Mouse (Mus musculus) MEL (cell line): ENCODE data around the gene Csmd2. TPM values are rescaled to one million over a fixed set of nuclear protein-coding genes. Genes with fewer than 3 reads are reported as not detected.
"Not testable (repeated sequence)": the region's sequence is repeated elsewhere in the genome, so short reads cannot be mapped to it uniquely, and the experiment has no call there.

Experiments used
- DNase-seq: peaks from one replicate; pipeline ENCODE4 v3.0.0; 2011; ENCODE audit warnings: low read depth, low spot score
- H3K27ac ChIP-seq: 2 replicates; pipeline ENCODE4 v1.5.1; 2012; ENCODE audit warnings: low read depth, mild to moderate bottlenecking, control low read depth, low read length, moderate library complexity; ENCODE audit not compliant: control insufficient read depth
- H3K27me3 ChIP-seq, 2 experiments: fragments of 150-350 bp in 1 of 2; sonication (generic) in 1 of 2; 2 replicates each; pipeline ENCODE4 v1.6.1; 2012; ENCODE audit warnings: low read length in 2 of 2, mild to moderate bottlenecking in 2 of 2, improper control_type of control experiment in 1 of 2, moderate library complexity in 1 of 2; ENCODE audit not compliant: insufficient read depth in 2 of 2, control insufficient read depth in 1 of 2
- H3K36me3 ChIP-seq, 2 experiments: 2 replicates each; pipeline ENCODE4 v1.6.1; 2012 to 2014; ENCODE audit warnings: low read length in 2 of 2, improper control_type of control experiment in 1 of 2, inconsistent platforms in 1 of 2, mild to moderate bottlenecking in 1 of 2; ENCODE audit not compliant: insufficient read depth in 2 of 2, control insufficient read depth in 1 of 2
- H3K4me1 ChIP-seq, 2 experiments: fragments of 150-350 bp in 1 of 2; sonication (generic) in 1 of 2; 2 replicates each; pipeline ENCODE4 v1.6.1; 2012; ENCODE audit warnings: low read length in 2 of 2, improper control_type of control experiment in 1 of 2, mild to moderate bottlenecking in 1 of 2; ENCODE audit not compliant: insufficient read depth in 2 of 2, control insufficient read depth in 1 of 2
- H3K4me3 ChIP-seq, 2 experiments: fragments of 150-350 bp in 1 of 2; sonication (generic) in 1 of 2; 2 replicates each; pipeline ENCODE4 v1.5.1; 2012; ENCODE audit warnings: low read depth in 2 of 2, low read length in 2 of 2, mild to moderate bottlenecking in 2 of 2, moderate library complexity in 2 of 2, control low read depth in 1 of 2, improper control_type of control experiment in 1 of 2; ENCODE audit not compliant: control insufficient read depth in 1 of 2, insufficient read depth in 1 of 2
- H3K79me2 ChIP-seq: 2 replicates; pipeline ENCODE4 v1.6.1; 2012; ENCODE audit warnings: mild to moderate bottlenecking, low read length, moderate library complexity; ENCODE audit not compliant: control insufficient read depth, poor library complexity, insufficient read depth
- H3K9ac ChIP-seq: 2 replicates; pipeline ENCODE4 v1.6.1; 2012; ENCODE audit warnings: low read depth, mild to moderate bottlenecking, control low read depth, low read length, moderate library complexity; ENCODE audit not compliant: control insufficient read depth, poor library complexity, severe bottlenecking
- H3K9me3 ChIP-seq: fragments of 150-350 bp; sonication (generic); replicated peaks from 2 replicates; pipeline ENCODE4 v1.6.1; 2012; ENCODE audit warnings: mild to moderate bottlenecking, low read length, improper control_type of control experiment, moderate library complexity; ENCODE audit not compliant: insufficient read depth
- CTCF ChIP-seq, 3 experiments: IDR thresholded peaks in 2 of 3; conservative IDR thresholded peaks in 1 of 3; 2 replicates each; pipeline ENCODE4 v1.5.1; 2011 to 2012; ENCODE audit warnings: low read length in 3 of 3, low read depth in 2 of 3, mild to moderate bottlenecking in 2 of 3, improper control_type of control experiment in 1 of 3, inconsistent platforms in 1 of 3, mixed read lengths in 1 of 3, moderate library complexity in 1 of 3; ENCODE audit not compliant: control insufficient read depth in 1 of 3, insufficient read depth in 1 of 3, poor library complexity in 1 of 3, severe bottlenecking in 1 of 3
- GATA1 ChIP-seq: IDR thresholded peaks from 2 replicates; pipeline ENCODE4 v1.6.1; 2011; ENCODE audit warnings: low read depth, low read length, improper control_type of control experiment
- HCFC1 ChIP-seq: IDR thresholded peaks from 2 replicates; pipeline ENCODE4 v1.6.1; 2012; ENCODE audit warnings: low read depth, mild to moderate bottlenecking, inconsistent platforms, low read length, improper control_type of control experiment, moderate library complexity
- JUND ChIP-seq: IDR thresholded peaks from 2 replicates; pipeline ENCODE4 v1.6.1; 2011; ENCODE audit warnings: low read depth, mild to moderate bottlenecking, improper control_type of control experiment, low read length
- KAT2A ChIP-seq: conservative IDR thresholded peaks from 2 replicates; pipeline ENCODE4 v1.6.1; 2012; ENCODE audit warnings: low read depth, low read length, improper control_type of control experiment, inconsistent platforms
- MEF2A ChIP-seq: IDR thresholded peaks from 2 replicates; pipeline ENCODE4 v1.6.1; 2014; ENCODE audit warnings: low read depth, mild to moderate bottlenecking, inconsistent platforms, low read length, improper control_type of control experiment; ENCODE audit not compliant: poor library complexity, insufficient replicate concordance, severe bottlenecking; ENCODE audit errors: extremely low read depth
- MYB ChIP-seq: IDR thresholded peaks from 2 replicates; pipeline ENCODE4 v1.6.1; 2011; ENCODE audit warnings: mild to moderate bottlenecking, low read depth, low read length, improper control_type of control experiment
- POLR2A ChIP-seq, 2 experiments: IDR thresholded peaks; 2 replicates each; pipeline ENCODE4 v1.6.1; 2011 to 2012; ENCODE audit warnings: low read length in 2 of 2, mild to moderate bottlenecking in 2 of 2, control low read depth in 1 of 2, improper control_type of control experiment in 1 of 2, low read depth in 1 of 2, moderate library complexity in 1 of 2; ENCODE audit not compliant: control insufficient read depth in 1 of 2, insufficient read depth in 1 of 2, poor library complexity in 1 of 2
- RAD21 ChIP-seq: IDR thresholded peaks from 2 replicates; pipeline ENCODE4 v1.6.1; 2011; ENCODE audit warnings: mild to moderate bottlenecking, low read depth, low read length, improper control_type of control experiment
- SMC3 ChIP-seq: IDR thresholded peaks from 2 replicates; pipeline ENCODE4 v1.6.1; 2011; ENCODE audit warnings: low read depth, low read length, improper control_type of control experiment
- TBP ChIP-seq: IDR thresholded peaks from 2 replicates; pipeline ENCODE4 v1.8.0; 2011; ENCODE audit warnings: low read depth, low read length, improper control_type of control experiment
- UBTF ChIP-seq: IDR thresholded peaks from 2 replicates; pipeline ENCODE4 v1.6.1; 2012; ENCODE audit warnings: low read depth, mild to moderate bottlenecking, inconsistent platforms, low read length, improper control_type of control experiment, moderate library complexity, borderline replicate concordance; ENCODE audit not compliant: insufficient read depth
- USF2 ChIP-seq, 2 experiments: IDR thresholded peaks; 2 replicates each; pipeline ENCODE4 v1.6.1; 2011 to 2012; ENCODE audit warnings: improper control_type of control experiment in 2 of 2, low read length in 2 of 2, borderline replicate concordance in 1 of 2, inconsistent platforms in 1 of 2, low read depth in 1 of 2, mild to moderate bottlenecking in 1 of 2; ENCODE audit not compliant: insufficient read depth in 1 of 2
- ZKSCAN1 ChIP-seq: IDR thresholded peaks from 2 replicates; pipeline ENCODE4 v1.6.1; 2012; ENCODE audit warnings: low read depth, mild to moderate bottlenecking, inconsistent platforms, low read length, improper control_type of control experiment, moderate library complexity
- ZMIZ1 ChIP-seq: IDR thresholded peaks from 2 replicates; pipeline ENCODE4 v1.6.1; 2012; ENCODE audit warnings: low read depth, mild to moderate bottlenecking, inconsistent platforms, low read length, improper control_type of control experiment, moderate library complexity
- polyA plus RNA-seq, 2 experiments: library from polyadenylated mRNA; stranded (reverse) in 1 of 2; unstranded in 1 of 2; fragments of >175 nt in 1 of 2; fragments of >200 nt in 1 of 2; gene quantifications; 2 replicates each; pipeline versions ENCODE4 v1.2.1 to v1.2.4; 2012; ENCODE audit warnings: low replicate concordance in 2 of 2, low read depth in 1 of 2; ENCODE audit not compliant: insufficient read length in 2 of 2, insufficient read depth in 1 of 2, missing spikeins in 1 of 2
- total RNA-seq: library from RNA; depleted of rRNA; stranded (reverse); fragments of 300-350 nt; gene quantifications from 2 replicates; pipeline ENCODE4 v1.2.3, GENCODE M21; 2012

Gene Csmd2
- total and polyA plus RNA-seq, 3 experiments = not detected

DNA sequence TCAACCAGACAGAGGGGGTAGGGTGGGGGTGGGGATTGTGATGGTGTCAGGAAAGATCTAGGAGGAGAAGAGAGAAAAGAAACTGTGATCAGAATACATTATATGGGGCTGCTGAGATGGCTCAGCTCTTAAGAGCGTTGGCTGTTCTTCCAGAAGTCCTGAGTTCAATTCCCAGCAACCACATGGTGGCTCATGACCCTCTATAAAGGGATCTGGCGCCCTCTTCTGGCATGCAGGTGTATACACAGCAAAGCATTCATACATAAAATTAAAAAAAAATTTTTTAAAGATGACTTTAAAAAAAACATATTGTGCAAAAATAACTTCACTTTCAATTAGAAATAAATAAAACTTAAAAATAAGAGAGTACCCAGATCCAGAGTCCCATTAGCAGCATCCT lies 555.7 kb downstream of the Csmd2 start:
- Histone ChIP-seq H3K4me1 (no peaks in the 10 kb centered on the region), H3K9ac (no peak overlapping the region)
- TF ChIP-seq SMC3 = 0 out of 2 replicates have a peak, but pooled peaks have one; percentile 2
- no peak for TF ChIP-seq USF2 (IDR thresholded peaks at IDR 0.05; ENCODE audit: borderline replicate concordance in 1 of 2, insufficient read depth in 1 of 2, low read depth in 1 of 2, low read length in 2 of 2)
- peak; percentile 29 for TF ChIP-seq RAD21
- TF ChIP-seq CTCF (IDR thresholded peaks at IDR 0.05 in 2 of 3, conservative IDR thresholded peaks at IDR 0.05 in 1 of 3; ENCODE audit: control insufficient read depth in 1 of 3, insufficient read depth in 1 of 3, low read depth in 2 of 3, low read length in 3 of 3, poor library complexity in 1 of 3, severe bottlenecking in 1 of 3) = peak; percentile 15 to 25 (median 16); a peak in 3 of 6 replicates
- no peak for TF ChIP-seq UBTF
- TF ChIP-seq ZKSCAN1 = no peak
- TF ChIP-seq JUND = no peak
- TF ChIP-seq KAT2A = no peak
- no peak for TF ChIP-seq HCFC1
- TF ChIP-seq GATA1 = no peak
- no peak for TF ChIP-seq ZMIZ1
- TF ChIP-seq, all 39 proteins: peak for 3
- Histone ChIP-seq H3K36me3 (no peaks in the 10 kb centered on the region), H3K79me2 (no peaks in the 10 kb centered on the region), H3K27ac (no peak overlapping the region), H3K4me3 (no peak overlapping the region), H3K27me3 (no peaks in the 10 kb centered on the region; a peak in 1 of 4 replicates), H3K9me3 (no peaks in the 10 kb centered on the region)
- DNase-seq = peak; percentile 16

DNA sequence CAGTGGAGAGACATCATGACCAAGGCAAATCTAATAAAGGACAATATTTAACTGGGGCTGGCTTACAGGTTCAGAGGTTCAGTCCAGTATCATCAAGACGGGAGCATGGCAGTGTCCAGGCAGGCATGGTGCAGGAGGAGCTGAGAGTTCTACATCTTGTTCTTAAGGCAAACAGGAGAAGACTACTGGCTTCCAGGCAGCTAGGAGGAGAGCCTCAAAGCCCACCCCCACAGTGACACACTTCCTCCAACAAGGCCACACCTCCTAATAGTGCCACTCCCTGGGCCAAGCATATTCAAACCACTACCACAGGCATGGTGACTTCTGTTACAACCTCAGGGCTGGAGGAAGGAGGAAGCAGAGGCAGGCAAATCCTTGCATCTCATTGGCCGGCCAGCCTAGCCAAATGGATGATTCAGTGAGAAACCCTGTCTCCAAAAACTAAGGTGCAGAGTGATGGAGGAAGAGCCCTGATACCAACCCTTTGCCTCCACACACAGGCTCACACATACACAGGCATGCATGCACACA lies 556.4 kb downstream of the Csmd2 start:
- H3K27me3 ChIP-seq, H3K4me3 ChIP-seq, H3K4me1 ChIP-seq, H3K27ac ChIP-seq, H3K9me3 ChIP-seq, H3K9ac ChIP-seq, H3K36me3 ChIP-seq, DNase-seq, H3K79me2 ChIP-seq: not testable (repeated sequence)

DNA sequence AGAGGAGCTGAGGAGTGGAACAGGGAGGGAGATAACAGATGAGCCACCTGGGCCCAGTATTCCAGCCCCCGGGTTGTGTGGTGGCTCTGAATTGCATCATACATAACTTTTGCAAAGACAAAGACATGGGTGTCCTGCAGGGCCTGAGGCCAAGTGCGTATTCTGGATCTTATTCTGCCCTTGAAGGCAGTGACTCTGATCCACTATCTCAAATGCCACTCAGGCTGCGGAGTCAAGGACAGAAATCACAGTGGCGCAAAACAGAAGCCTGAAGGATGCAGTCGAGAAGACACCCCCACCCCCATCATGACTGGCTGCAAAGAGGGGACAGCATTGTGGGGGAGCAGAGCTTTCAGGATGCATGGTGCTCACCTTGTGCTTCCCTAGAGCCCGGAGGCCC lies 563.1 kb downstream of the Csmd2 start:
- Histone ChIP-seq H3K36me3 (no peaks in the 10 kb centered on the region), H3K9ac (no peak overlapping the region), H3K27me3 (no peaks in the 10 kb centered on the region), H3K79me2 (no peaks in the 10 kb centered on the region), H3K4me3 (no peak overlapping the region), H3K27ac (no peak overlapping the region), H3K9me3 (no peaks in the 10 kb centered on the region), H3K4me1 (no peaks in the 10 kb centered on the region)
- no peak for DNase-seq
- TF ChIP-seq POLR2A (IDR thresholded peaks at IDR 0.05; ENCODE audit: control insufficient read depth in 1 of 2, insufficient read depth in 1 of 2, low read depth in 1 of 2, low read length in 2 of 2, poor library complexity in 1 of 2) = no peak
- TF ChIP-seq TBP = no peak
- no peak for TF ChIP-seq GATA1
- no peak for TF ChIP-seq CTCF (IDR thresholded peaks at IDR 0.05 in 2 of 3, conservative IDR thresholded peaks at IDR 0.05 in 1 of 3; ENCODE audit: control insufficient read depth in 1 of 3, insufficient read depth in 1 of 3, low read depth in 2 of 3, low read length in 3 of 3, poor library complexity in 1 of 3, severe bottlenecking in 1 of 3)
- no peak for TF ChIP-seq MEF2A
- no peak for TF ChIP-seq MYB
- no peak for TF ChIP-seq JUND
